Mouse (Mus musculus) testis, adult 2 months (tissue): Measurements from ENCODE around the gene Alpk1.

ENCODE experiments used
- CTCF ChIP-seq: fragments of 200-500 bp; IDR thresholded peaks from 2 replicates; pipeline ENCODE4 v1.5.1; 2012; ENCODE audit warnings: low read depth, mild to moderate bottlenecking, inconsistent platforms, low read length, moderate library complexity; ENCODE audit not compliant: control insufficient read depth, insufficient read depth, insufficient replicate concordance
- POLR2A ChIP-seq: fragments of 200-500 bp; IDR thresholded peaks from 2 replicates; pipeline ENCODE4 v1.6.1; 2012; ENCODE audit warnings: low read depth, mild to moderate bottlenecking, inconsistent platforms, low read length, moderate library complexity; ENCODE audit not compliant: control insufficient read depth

- TF ChIP-seq POLR2A, result no peak
- TF ChIP-seq CTCF, result no peak
Measured at GRCm38 (mm10) chr3:127805071-127805470, 24.7 kb upstream of the Alpk1 start.
